Mouse (Mus musculus): Measurements from ENCODE around the gene Wdr95.

Wdr95 gene

DNA sequence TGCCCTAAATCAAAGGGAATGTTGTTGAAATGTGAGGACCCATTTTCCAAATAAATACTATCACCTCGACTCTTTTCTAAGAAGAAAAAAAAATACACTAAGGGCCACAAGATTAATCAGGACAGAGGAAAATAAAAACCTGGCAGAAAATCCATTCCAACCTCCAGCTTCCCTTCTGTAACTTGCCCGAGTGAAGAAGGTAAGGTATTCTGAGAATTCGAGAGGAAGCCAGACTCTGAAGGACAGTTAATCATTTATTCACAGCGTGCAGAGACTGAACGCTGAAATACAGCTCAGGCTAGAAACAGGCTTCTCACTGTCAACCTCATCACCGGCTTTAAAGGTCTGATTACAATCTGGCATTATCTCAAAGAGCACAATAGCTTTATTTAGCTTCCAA, 94.2 kb downstream of the Wdr95 start:
- DNase-seq (ENCODE audit: low read depth, low spot score): no peak

DNA sequence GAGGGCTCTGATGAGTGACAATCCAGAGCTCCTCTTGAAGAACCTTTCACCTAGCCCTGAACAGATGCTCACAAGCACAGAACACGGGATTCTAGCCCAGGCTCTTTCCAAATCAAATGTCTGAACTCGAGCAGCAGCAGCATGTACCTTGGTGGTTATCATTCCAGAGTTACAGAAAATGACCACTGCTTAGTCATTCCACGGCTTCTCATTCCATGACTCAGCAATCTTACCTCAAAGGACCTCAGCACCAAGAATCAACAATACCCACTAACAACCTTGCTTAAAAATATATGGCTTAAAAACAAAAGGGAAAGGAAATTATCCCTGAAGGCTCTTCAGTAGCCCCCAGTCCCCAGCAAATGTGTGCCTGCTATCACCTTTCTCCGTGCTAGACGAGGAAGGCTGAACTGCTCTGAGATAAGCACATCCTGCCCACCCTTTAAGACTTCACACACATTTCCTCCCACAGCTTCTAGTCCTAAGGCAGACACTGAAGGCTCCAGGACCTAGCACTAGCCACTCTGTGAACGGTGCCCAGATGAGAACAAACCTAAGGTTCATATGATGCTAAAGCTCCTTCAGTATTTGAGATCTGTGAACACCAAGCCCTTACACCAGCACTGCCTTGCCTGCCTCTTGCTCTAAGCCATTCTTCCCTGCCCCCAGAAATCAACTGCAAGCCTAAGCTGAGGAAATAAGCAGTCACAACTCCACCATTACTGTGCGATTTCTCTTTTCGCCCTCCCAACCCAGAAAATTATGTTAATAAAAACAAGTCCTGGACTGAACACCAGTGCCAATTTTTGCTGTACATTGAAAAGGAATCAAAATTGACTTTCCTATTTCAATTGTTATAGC, 95.6 kb downstream of the Wdr95 start:
- no peak for DNase-seq (ENCODE audit: low read depth, low spot score)

DNA sequence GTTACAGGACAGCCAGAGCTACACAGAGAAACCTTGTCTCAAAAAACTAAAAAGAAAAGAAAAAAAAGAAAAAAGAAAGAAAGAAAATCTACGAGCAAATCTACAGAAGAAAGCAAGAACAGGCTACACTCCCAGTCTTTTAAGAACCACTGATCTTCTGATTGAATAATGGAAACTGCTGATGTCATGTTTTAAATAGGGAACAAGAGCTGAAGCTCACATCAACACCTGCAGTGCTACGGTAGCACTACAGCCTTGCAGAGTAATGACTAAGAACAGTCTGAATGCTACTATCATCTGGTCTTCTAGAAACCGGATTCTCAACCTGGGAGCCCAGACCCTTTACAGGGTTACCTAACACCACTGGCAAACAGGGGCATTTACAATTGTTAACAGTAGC, 97.1 kb downstream of the Wdr95 start:
- DNase-seq (ENCODE audit: low read depth, low spot score): no peak

DNA sequence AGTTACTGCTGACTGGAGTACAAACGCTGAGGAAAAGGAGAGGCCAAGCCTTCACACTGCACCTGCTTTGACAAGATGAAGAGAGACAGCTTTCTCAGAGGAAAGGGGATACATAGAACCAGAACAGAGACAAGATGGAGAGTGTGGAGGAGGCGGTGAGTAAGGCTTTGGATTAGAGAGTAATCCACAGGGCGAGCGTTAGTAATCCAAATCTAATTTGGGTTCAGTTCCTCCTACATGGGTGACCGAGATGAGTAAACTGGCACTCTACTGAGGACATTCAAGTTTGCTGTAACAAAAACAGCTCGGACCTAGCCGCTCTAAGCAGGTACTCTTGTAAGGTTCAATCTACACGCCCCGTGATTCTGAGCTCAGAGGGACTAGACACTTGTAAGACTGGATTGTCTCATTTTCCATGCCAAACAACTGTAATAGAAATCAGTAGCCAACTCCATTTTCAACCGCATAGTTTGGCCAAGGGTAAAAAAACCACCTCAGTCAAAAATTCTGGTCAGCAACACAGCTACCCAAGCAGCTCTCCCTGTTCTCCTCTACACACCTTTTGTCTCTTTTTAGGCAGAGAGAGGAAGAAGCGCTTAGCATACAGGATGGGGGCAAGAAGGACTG, 106.0 kb downstream of the Wdr95 start:
- no peak for DNase-seq (ENCODE audit: low read depth, low spot score)

DNA sequence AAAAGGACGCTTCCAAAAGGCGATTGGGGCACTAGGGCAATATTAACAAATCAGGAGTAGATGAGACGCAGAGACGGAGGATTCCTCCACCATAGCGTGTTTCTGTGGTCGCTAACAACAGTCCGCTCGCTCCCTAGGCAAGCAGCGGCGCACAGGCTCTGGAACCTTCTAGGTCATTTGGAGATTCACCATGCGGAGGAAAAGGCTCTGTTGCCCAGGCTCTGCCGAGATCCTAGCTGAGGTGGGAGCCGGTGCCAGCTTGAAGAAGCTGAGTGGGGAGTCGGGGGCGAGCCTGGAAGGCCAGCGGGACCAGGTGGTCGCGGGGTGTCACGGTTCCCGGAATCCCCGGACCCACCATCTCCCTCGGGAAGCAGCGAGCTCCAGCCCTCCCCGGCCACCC, 107.1 kb downstream of the Wdr95 start:
- no peak for DNase-seq (ENCODE audit: low read depth, low spot score)

DNA sequence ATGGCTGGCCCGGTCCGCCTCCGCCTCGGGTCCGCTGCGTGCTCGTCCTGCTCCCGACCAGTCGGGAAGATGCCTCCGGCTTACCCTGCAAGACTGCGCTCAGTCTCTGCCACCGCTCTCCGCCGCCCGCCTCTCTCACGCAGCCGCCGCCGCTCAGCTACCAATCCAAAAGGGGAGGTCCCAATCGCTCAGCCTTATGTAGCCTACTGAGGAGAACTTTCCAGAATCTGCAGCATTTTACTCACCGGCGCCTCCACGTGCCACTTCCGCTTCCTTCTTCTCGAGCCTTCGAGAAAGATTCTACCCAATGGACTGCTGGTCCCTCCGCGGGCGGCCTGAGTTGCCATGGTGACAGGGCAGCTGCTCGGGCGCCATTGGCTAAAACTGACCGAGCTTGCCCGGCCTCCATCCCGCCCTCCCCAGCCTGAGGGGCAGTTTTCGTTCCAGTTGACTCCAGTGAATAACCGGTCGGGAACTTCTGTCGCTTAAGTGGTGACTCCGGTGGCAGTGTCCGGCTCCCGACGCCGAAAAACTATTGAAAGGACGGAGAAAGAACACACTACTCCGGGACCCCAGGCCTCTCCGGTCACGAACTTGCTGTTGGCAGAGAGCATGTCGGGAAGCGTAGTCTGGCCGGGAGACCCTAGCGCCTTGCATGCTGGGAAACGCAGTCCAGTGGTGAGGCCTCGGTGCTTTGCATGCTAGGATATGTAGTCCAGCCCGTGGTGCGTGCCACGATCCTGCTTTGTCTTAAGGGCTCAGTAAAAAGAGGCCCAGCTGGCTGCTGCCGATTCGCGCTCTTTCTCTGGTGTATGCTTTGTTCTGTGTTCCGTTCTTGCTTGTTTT, 107.8 kb downstream of the Wdr95 start, which contains the start of gene Hsph1:
Gene Hsph1, minus strand, starts transcription at position 302 of the 846 bp plus-strand sequence.
- peak; percentile 95 for DNase-seq (ENCODE audit: low read depth, low spot score)

DNA sequence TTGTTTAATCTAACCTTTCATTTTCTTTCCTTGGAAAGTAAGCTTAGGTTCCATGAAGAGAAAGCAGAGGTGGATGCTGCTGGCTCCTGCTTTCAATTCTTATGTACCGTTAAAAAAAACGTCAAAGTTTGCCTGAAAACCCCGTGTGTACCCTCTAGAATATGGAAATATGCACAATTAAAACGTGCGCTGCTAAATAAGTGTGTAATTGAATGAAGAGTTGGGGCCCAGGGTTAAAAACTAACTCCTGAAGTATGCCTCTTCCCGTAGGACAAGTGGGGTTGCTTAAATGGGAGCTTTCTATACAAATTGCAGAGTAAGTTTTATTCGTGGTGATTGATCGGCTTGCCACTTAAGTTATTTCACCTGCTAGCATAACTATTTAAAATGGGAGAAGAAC, 108.8 kb downstream of the Wdr95 start:
- DNase-seq (ENCODE audit: low read depth, low spot score): no peak

DNA sequence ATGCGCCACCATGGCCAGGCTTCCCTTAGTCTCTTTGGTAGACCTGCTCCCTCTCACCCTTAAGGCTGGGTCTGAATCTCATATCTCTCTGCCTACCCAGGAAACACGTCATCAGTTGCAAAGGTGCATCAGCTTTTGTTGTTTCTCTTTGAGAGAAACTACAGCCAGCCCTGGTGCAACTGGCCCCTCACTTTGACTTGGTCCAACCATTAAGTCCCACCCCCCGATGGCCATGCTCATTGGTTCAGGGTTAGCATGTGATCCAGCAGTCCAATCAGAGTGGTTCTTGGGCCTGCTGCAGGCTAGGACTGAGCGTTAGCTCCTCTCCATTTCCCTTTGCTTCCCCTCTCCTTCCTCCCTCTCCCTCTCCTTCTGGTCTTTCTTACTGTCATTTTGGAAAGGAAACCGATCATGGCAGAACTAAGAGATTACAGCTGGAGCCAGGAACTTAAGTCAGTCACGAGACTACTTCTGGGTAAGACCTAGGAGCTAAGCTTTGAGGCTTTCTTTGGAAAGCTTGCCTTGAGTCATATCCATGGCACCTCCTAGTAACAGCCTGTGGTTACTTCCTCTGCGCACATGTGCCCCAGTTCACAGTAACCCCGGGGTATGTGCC, 112.9 kb downstream of the Wdr95 start:
- DNase-seq (ENCODE audit: low read depth, low spot score): no peak

DNA sequence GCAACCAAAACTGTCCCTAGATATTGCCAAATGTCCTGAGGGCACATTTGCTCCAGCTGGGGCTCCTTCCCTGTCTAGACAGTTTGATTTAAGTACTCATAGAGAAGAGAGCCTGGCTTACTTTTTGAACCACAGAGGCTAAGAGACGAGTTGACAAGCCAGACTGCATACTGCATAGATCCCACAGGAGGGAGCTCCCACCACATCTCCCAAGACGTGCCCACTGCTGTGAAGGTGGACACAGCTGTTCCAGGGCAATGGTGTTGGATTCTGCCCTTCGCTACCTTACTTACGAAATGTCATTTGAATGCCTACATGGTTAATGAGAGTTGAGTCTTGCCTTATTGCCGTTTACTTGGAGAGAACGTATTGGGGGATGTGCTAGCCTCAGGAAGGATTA, 113.9 kb downstream of the Wdr95 start:
- no peak for DNase-seq (ENCODE audit: low read depth, low spot score)

DNA sequence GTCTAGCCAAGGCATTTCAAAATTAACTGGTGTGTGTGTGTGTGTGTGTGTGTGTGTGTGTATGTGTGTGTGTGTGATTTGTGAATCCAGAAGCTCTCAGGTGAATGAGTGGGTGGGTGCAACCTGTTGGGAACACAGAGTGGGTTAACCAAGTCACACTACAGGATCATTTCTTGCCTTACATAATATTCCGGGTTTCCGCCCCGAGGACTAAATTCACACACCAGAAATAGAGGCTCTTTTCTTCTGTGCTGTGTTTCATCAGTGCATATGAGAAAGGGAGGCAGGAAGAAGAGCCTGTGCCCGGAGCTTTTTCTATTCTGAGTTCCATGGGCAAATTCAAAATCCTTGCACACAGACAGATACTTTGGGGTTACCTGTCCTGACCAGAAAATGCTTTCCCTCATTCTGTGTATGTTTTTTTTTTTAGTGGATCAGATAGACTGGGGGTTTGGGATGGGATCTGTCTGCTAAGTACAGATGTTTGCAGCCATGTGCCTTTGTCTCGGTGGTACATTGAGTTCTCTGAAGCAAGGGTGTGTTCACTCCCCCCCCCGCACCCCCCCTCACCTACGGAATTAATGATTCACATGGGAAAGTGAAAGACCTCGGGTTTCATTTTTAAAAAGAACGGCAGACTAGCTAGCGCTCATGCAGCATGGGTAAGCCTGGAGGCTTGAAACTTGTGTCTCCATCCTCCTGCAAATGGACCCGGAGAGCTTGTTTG, 114.5 kb downstream of the Wdr95 start:
- no peak for DNase-seq (ENCODE audit: low read depth, low spot score)

DNA sequence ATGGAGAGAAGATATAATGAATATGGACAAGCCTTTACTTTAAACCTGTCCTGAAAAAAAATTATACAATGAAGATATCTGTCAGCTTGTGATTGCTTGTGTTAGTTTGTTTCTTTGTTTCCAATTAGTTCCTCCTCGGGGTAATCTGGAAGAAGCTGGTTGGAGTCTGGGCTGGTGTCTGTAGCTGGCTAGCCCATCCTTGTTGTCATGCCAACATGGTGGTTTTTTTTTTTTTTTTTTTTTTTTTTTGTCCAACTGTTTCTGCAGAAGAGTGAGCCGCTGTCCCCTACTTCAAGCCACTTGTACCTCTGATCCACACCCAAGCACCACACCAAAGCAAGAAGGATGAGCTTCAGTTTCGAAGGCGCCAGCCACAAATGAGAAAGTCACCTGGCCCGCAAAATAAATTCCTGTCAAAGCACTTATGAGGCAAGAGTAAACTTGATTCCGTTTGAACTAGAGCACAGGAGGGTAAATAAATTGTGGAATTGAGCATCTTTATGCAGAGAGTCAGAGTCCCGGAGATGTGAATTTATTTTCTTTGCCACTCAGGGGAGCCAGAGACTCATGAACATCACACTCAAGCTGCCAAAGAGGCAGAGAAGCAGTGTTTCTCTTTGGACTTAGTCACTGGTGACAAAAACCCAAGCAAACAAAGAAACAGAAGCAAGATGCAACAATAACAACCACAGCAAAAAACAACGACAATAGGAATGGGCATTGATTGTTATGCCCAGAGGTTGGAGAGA, 119.1 kb downstream of the Wdr95 start:
- DNase-seq (ENCODE audit: low read depth, low spot score): no peak

DNA sequence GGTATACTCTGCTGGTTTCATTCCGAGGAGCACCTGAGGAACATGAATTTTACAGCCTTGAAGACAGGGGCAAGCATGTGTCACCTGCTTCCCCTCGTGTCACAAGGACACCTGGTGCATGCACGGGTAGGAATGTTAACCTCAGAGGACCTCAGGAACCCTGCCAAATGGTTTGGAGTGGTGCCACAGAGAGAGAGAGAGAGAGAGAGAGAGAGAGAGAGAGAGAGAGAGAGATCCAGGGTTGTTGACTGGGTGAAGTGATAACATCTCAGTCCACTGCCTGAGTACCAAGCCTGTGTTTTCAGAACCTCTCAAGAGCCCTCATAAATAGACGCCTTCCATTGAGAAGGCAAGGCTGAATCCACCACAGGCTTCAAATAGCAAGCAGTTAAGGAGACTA, 119.7 kb downstream of the Wdr95 start:
- no peak for DNase-seq (ENCODE audit: low read depth, low spot score)

DNA sequence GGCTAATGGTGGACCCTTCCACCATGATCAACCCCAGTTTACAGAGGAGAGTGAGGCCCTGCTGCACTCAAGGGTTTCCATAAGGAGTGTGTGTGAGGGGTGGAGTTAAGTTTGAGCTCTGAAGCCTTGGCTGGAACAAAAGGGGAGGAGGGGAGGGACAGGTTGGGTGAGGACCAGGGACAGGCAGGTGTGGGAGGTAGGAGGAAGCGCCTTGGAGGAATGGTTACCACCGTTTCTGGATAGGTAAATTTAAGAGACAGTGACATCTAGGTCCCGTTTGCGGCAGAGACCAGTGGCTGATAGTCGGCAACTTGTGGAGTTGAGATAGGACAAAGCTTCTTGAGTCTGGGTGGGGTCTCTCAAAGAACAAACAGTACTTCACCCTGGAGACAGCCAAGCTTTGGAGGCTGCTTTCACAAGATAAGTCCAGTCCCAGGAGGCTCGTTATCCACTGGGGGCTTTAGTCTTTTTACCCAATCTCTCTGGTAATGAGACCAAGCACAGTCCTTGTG, 120.5 kb downstream of the Wdr95 start:
- no peak for DNase-seq (ENCODE audit: low read depth, low spot score)

DNA sequence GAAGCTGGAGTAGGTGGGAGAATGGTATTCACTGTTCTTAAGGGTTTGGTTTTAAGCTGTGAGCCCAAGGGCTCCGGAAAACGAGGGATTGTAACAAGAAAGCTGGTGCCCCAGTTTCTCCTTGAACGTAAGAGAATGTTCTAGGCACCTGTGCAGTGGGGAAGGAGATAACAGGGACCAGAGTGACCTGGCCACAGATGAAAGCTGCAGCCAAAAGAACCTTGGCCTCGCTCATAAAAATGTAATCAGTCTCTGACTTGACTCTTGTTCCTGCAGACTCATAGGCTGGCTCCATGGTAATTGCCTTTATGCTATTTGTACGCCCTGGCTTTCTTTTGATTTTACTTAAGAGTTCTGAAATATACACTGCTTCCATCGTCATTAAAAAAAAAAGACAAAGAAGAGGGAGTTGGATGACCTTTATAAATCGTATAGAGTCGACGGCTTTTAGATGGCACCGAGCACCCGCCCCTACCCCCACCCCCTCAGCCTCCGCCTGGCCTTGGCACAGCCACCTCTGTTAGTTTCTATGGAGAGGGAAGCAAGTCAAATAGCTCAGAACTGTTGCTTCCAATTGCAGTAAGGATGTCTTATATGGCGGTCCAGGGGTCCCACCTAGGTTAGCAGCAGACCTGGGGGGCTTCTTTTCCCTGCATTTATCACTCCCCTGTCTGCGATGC, 121.2 kb downstream of the Wdr95 start:
- DNase-seq (ENCODE audit: low read depth, low spot score): no peak

DNA sequence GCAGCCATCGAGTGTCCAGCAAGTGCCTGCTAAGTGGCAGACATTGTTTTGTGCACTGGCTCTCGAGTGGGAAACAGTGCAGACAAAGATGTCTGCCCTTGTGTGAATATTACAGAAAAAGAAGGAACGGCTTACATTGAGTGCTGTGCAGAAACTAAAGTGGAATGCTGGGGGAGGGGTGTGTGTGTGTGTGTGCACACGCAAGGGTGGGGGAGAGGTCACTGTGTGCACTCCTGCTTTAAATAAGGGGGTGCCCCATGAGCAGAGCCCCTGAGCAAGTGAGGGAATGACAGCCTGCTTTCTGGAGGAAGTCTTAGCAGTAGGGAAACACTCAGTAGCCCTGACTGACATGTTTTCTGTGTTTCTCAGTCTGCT, 121.7 kb downstream of the Wdr95 start:
- DNase-seq (ENCODE audit: low read depth, low spot score): no peak

DNA sequence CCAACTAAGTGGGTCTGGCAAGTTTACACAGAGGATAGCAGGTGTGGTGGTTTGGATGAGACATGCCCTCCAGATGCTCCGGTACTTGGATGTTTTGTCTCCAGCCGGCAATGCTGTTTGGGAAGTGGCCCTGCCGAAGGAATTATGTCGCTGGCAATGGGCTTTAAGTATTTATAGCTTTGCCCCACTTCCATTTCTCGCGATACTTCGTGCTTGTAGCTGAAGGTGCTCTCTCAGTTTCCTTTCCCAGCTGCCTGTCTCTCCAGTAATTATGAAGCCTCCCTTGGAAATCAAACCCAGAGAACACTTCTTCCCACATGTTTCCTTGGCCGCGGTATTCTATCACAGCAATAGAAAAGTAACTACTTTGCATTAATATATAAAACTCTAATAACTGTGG, 127.2 kb downstream of the Wdr95 start:
- DNase-seq (ENCODE audit: low read depth, low spot score): no peak

DNA sequence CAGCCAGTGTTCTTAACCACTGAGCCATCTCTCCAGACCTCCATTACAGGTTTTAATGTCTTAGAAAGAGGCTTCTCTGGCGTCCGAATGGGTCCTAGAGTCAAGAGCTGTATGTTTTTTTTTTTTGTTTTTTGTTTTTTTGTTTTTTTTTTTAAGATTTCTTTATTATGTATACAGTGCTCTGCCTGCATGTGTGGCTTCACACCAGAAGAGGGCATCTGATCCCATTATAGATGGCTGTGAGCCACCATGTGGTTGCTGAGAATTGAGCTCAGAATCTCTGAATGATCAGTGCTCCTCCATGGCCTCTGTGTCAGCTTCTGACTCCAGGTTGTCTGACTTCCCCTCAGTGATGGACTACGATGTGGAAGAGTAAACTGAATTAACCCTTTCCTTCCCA, 129.5 kb downstream of the Wdr95 start:
- DNase-seq (ENCODE audit: low read depth, low spot score): no peak

DNA sequence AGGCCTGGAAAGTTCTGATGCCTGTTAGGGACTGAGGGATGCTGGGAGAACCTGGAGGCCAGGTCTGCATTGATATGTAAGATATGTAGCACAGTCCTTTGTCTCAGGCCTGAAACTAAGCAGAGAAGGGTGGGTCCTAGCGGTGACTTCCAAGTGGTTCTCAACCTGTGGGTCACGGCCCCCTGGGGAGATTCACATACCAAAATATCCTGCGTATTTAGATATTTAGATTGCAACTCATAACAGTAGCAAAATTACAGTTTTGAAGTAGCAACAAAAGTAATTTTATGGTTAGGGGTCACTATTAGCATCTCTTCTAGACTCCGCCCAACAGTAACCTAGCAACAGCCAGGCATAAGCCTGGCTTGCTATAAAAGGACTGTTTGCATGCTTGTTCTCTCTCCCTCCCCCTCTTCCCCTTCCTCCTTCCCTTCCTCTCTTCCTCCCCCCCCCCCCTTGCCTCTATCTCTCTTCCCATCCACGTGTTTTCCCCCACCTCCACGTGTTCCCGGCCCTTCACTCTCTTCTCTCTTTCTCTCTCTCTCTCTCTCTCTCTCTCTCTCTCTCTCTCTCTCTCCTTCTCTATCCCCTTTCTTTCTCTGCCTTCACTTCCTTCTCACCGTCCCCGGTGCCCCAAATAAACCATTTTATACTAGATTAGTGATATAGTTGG, 130.4 kb downstream of the Wdr95 start:
- DNase-seq (ENCODE audit: low read depth, low spot score): no peak

DNA sequence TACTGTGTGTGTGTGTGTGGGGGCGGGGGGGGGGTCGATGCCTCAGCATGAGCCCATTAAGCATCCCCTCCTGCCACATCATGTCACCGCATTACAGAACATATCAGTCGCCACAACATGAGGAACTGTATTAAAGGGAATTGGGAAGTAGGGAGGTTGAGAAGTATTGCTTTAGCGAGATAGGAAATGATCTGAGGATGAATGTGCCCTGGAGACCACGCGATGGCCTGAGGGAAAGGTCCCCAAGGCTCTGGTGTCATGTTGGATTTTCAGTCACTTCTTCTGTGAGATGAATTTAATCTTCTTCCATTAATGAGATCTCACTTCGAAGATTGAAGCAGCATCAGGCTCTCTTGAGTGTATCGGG, 130.9 kb downstream of the Wdr95 start:
- no peak for DNase-seq (ENCODE audit: low read depth, low spot score)

Data from embryo, embryonic 11.5 days (tissue).